Mouse (Mus musculus): ENCODE measurements around the gene Dpep1. TPM values are rescaled to one million over a fixed set of nuclear protein-coding genes. Genes with fewer than 3 reads are reported as not detected.
A peak's percentile ranks its signal among the peaks of the same experiment; 100 is the strongest.
"Not testable (repeated sequence)": the region's sequence is repeated elsewhere in the genome, so short reads cannot be mapped to it uniquely, and the experiment has no call there.

The Dpep1 gene
- polyA plus RNA-seq, 1 experiment from 2014 or later, result not detected

- Histone ChIP-seq H3K27ac (no peak overlapping the region), H3K4me3 (ENCODE audit: inconsistent target) (no peak overlapping the region), H3K79me2 (ENCODE audit: inconsistent target) (no peaks in the 10 kb centered on the region), H3K36me3 (ENCODE audit: inconsistent target) (no peaks in the 10 kb centered on the region)
- 4% methylated on average over 9 of the region's 9 CpGs for WGBS (ENCODE audit: missing documents)
These were observed 4.6 kb downstream of the Dpep1 start for GRCm38 (mm10) chr8:123190678-123191077.

GRCm38 (mm10) chr8:123191908-123192307, 5.9 kb downstream of the Dpep1 start:
- no peaks in the 10 kb centered on the region for H3K36me3 ChIP-seq (ENCODE audit: inconsistent target)
- H3K4me3 ChIP-seq (ENCODE audit: inconsistent target), result no peak overlapping the region
- H3K79me2 ChIP-seq (ENCODE audit: inconsistent target), result no peaks in the 10 kb centered on the region
- 73% methylated on average over 7 of the region's 8 CpGs for WGBS (ENCODE audit: missing documents)
- no peak overlapping the region for H3K27ac ChIP-seq

- 90% methylated on average over 9 of the region's 9 CpGs for WGBS (ENCODE audit: missing documents)
- no peak overlapping the region for H3K4me3 ChIP-seq (ENCODE audit: inconsistent target)
- H3K27ac ChIP-seq, result no peak overlapping the region
- H3K36me3 ChIP-seq (ENCODE audit: inconsistent target), result no peaks in the 10 kb centered on the region
- H3K79me2 ChIP-seq (ENCODE audit: inconsistent target), result no peaks in the 10 kb centered on the region
These were observed 7.7 kb downstream of the Dpep1 start for GRCm38 (mm10) chr8:123193771-123194170.

GRCm38 (mm10) chr8:123197016-123197415, 11.0 kb downstream of the Dpep1 start:
- not testable (repeated sequence) for H3K27ac ChIP-seq; H3K79me2 ChIP-seq (ENCODE audit: inconsistent target); H3K36me3 ChIP-seq (ENCODE audit: inconsistent target); H3K4me3 ChIP-seq (ENCODE audit: inconsistent target)
- WGBS (ENCODE audit: missing documents), result 81% methylated on average over 5 of the region's 5 CpGs

GRCm38 (mm10) chr8:123199864-123200263, 13.8 kb downstream of the Dpep1 start:
- Histone ChIP-seq H3K4me3 (ENCODE audit: inconsistent target) (no peak overlapping the region), H3K27ac (no peak overlapping the region), H3K36me3 (ENCODE audit: inconsistent target) (no peaks in the 10 kb centered on the region), H3K79me2 (ENCODE audit: inconsistent target) (no peaks in the 10 kb centered on the region)
- 71% methylated on average over 13 of the region's 14 CpGs for WGBS (ENCODE audit: missing documents)

- WGBS (ENCODE audit: missing documents), result 27% methylated on average over 5 of the region's 5 CpGs
- Histone ChIP-seq H3K27ac (no peak overlapping the region), H3K36me3 (ENCODE audit: inconsistent target) (peaks cover 17% of the 10 kb centered on the region; the same call in 1 of the 2 replicates), H3K79me2 (ENCODE audit: inconsistent target) (no peaks in the 10 kb centered on the region), H3K4me3 (ENCODE audit: inconsistent target) (no peak overlapping the region)
These were observed 16.2 kb downstream of the Dpep1 start for GRCm38 (mm10) chr8:123202288-123202687.

GRCm38 (mm10) chr8:123203571-123203970, 17.5 kb downstream of the Dpep1 start:
- Histone ChIP-seq H3K27ac (no peak overlapping the region), H3K79me2 (ENCODE audit: inconsistent target) (no peaks in the 10 kb centered on the region), H3K36me3 (ENCODE audit: inconsistent target) (peaks cover 30% of the 10 kb centered on the region; the same call in 1 of the 2 replicates), H3K4me3 (ENCODE audit: inconsistent target) (no peak overlapping the region)
- 83% methylated on average over 3 of the region's 3 CpGs for WGBS (ENCODE audit: missing documents)

GRCm38 (mm10) chr8:123211876-123212275, 25.8 kb downstream of the Dpep1 start:
- 17% methylated on average over 10 of the region's 10 CpGs for WGBS (ENCODE audit: missing documents)
- H3K4me3 ChIP-seq (ENCODE audit: inconsistent target), result peak overlapping the region; percentile 93
- H3K79me2 ChIP-seq (ENCODE audit: inconsistent target), result peaks cover 21% of the 10 kb centered on the region
- peak overlapping the region; percentile 48 for H3K27ac ChIP-seq
- peaks cover 39% of the 10 kb centered on the region for H3K36me3 ChIP-seq (ENCODE audit: inconsistent target)

- Histone ChIP-seq H3K27ac (peak within 1 kb of the TSS; percentile 48), H3K4me3 (ENCODE audit: inconsistent target) (peak within 1 kb of the TSS; percentile 93), H3K36me3 (ENCODE audit: inconsistent target) (peaks cover 33% of the 10 kb centered on the region), H3K79me2 (ENCODE audit: inconsistent target) (peaks cover 21% of the 10 kb centered on the region)
- WGBS (ENCODE audit: missing documents), result under 1% methylated on average over 59 of the region's 76 CpGs
These were observed 26.5 kb downstream of the Dpep1 start, which contains the start of the genes Chmp1a and Spata33 for GRCm38 (mm10) chr8:123212321-123213117. Gene Chmp1a (minus strand): TSS chr8:123212763. Gene Spata33 (plus strand): TSS chr8:123212832.

- Histone ChIP-seq H3K4me3 (ENCODE audit: inconsistent target) (peak overlapping the region; percentile 28; the same call in 1 of the 2 replicates), H3K36me3 (ENCODE audit: inconsistent target) (peaks cover 26% of the 10 kb centered on the region), H3K79me2 (ENCODE audit: inconsistent target) (peaks cover 21% of the 10 kb centered on the region), H3K27ac (no peak overlapping the region)
- 30% methylated on average over 20 of the region's 22 CpGs for WGBS (ENCODE audit: missing documents)
These were observed 27.2 kb downstream of the Dpep1 start for GRCm38 (mm10) chr8:123213118-123213772.

GRCm38 (mm10) chr8:123215430-123215829, 29.4 kb downstream of the Dpep1 start:
- WGBS (ENCODE audit: missing documents), result 86% methylated on average over 3 of the region's 3 CpGs
- Histone ChIP-seq H3K27ac (no peak overlapping the region), H3K79me2 (ENCODE audit: inconsistent target) (peaks cover 21% of the 10 kb centered on the region), H3K4me3 (ENCODE audit: inconsistent target) (no peak overlapping the region), H3K36me3 (ENCODE audit: inconsistent target) (0 out of 2 replicates have a peak, but pooled peaks cover 4% of the 10 kb centered on the region)

- Histone ChIP-seq H3K4me3 (ENCODE audit: inconsistent target) (no peak overlapping the region), H3K79me2 (ENCODE audit: inconsistent target) (no peaks in the 10 kb centered on the region), H3K36me3 (ENCODE audit: inconsistent target) (no peaks in the 10 kb centered on the region), H3K27ac (no peak overlapping the region)
- WGBS (ENCODE audit: missing documents), result 20% methylated on average over 1 of the region's 1 CpGs
These were observed 34.9 kb downstream of the Dpep1 start for GRCm38 (mm10) chr8:123220917-123221316.

GRCm38 (mm10) chr8:123224278-123225266, 38.5 kb downstream of the Dpep1 start, which contains the start of gene Cdk10:
Gene Cdk10 (plus strand): TSS chr8:123224842.
- 4% methylated on average over 59 of the region's 59 CpGs for WGBS (ENCODE audit: missing documents)
- Histone ChIP-seq H3K36me3 (ENCODE audit: inconsistent target) (no peaks in the 10 kb centered on the region), H3K4me3 (ENCODE audit: inconsistent target) (peak within 1 kb of the TSS; percentile 64), H3K27ac (peak within 1 kb of the TSS; percentile 62), H3K79me2 (ENCODE audit: inconsistent target) (no peaks in the 10 kb centered on the region)

GRCm38 (mm10) chr8:123228416-123228815, 42.4 kb downstream of the Dpep1 start:
- Histone ChIP-seq H3K4me3 (ENCODE audit: inconsistent target) (no peak overlapping the region), H3K36me3 (ENCODE audit: inconsistent target) (no peaks in the 10 kb centered on the region), H3K27ac (no peak overlapping the region), H3K79me2 (ENCODE audit: inconsistent target) (no peaks in the 10 kb centered on the region)
- WGBS (ENCODE audit: missing documents), result 83% methylated on average over 1 of the region's 1 CpGs

Measured in macrophage (primary cell).